Mouse (Mus musculus) midbrain, embryonic 14.5 days (tissue): ENCODE measurements around the gene Lamb3. TPM values are rescaled to one million over a fixed set of nuclear protein-coding genes. Genes with fewer than 3 reads are reported as not detected.

ENCODE experiments used
- ATAC-seq: fragments of 200-750 bp; cut with Nextera tagmentation; 2 replicates; pipeline ENCODE4 v1.8.0; 2017; ENCODE audit warnings: moderate number of reproducible peaks, moderate library complexity; ENCODE audit not compliant: low FRiP score, low TSS enrichment
- DNase-seq: peaks from one replicate; pipeline ENCODE4 v3.0.0-alpha.2; 2015
- H3K27ac ChIP-seq: fragments of 300-500 bp; sonication (generic); replicated peaks from 2 replicates; pipeline ENCODE4 v1.5.1; 2014; ENCODE audit warnings: mild to moderate bottlenecking, low read depth, low read length, moderate library complexity
- H3K27me3 ChIP-seq: fragments of 300-500 bp; sonication (generic); 2 replicates; pipeline ENCODE4 v1.6.1; 2014; ENCODE audit warnings: low read length, control low read depth, mixed read lengths; ENCODE audit not compliant: control insufficient read depth, insufficient read depth
- H3K36me3 ChIP-seq: fragments of 300-500 bp; sonication (generic); 2 replicates; pipeline ENCODE4 v1.6.1; 2014; ENCODE audit warnings: low read length, control low read depth; ENCODE audit not compliant: control insufficient read depth, insufficient read depth
- H3K4me1 ChIP-seq: fragments of 300-500 bp; sonication (generic); 2 replicates; pipeline ENCODE4 v1.6.1; 2014; ENCODE audit warnings: mild to moderate bottlenecking, antibody characterized with exemption, low read length, control low read depth; ENCODE audit not compliant: control insufficient read depth, insufficient read depth
- H3K4me2 ChIP-seq: fragments of 300-500 bp; sonication (generic); 2 replicates; pipeline ENCODE4 v1.6.1; 2014; ENCODE audit warnings: mild to moderate bottlenecking, low read length, moderate library complexity
- H3K4me3 ChIP-seq: fragments of 300-500 bp; sonication (generic); replicated peaks from 2 replicates; pipeline ENCODE4 v1.5.1; 2014; ENCODE audit warnings: low read depth, low read length
- H3K9ac ChIP-seq: fragments of 300-500 bp; sonication (generic); replicated peaks from 2 replicates; pipeline ENCODE4 v1.6.1; 2014; ENCODE audit warnings: mild to moderate bottlenecking, low read length, moderate library complexity
- H3K9me3 ChIP-seq: fragments of 300-500 bp; sonication (generic); 2 replicates; pipeline ENCODE4 v1.6.1; 2016; ENCODE audit warnings: low read length, control low read depth, mixed read lengths; ENCODE audit not compliant: control insufficient read depth
- WGBS: fragments of 180-500 bp; shearing (Covaris S2); extraction: QIAGEN DNeasy Blood & Tissue Kit; methylation state at CpG from one replicate; pipeline ENCODE4 v1.1.7; 2014; 5-methylcytosine and 5-hydroxymethylcytosine counted together
- polyA plus RNA-seq: library from polyadenylated mRNA; unstranded; fragments of >200 nt; fragmentation: Nextera tagmentation; extraction: Ambion mirVana; gene quantifications from 2 replicates; pipeline ENCODE4 v1.2.1, GENCODE M21; 2014

The Lamb3 gene
- polyA plus RNA-seq, 1 experiment from 2014 or later = 0.30 TPM

DNA sequence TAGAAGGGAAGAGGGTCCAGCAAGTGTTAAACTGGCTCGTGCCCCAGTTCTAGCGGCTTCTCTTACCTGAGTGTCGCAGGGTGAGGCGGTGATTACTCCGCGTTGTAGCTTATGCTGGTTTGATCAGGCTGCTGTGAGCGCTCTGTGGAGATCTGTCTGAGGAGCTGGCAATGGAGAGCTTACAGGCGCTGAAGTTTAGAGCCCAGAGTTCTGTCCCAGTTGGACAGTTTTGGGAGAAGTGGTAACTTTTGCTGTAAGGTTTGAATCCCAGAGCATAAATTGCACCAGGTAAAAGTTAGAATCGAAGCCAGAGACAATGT is 33.7 kb upstream of the Lamb3 start:
- H3K36me3 ChIP-seq = no peaks in the 10 kb centered on the region
- no peak for ATAC-seq

DNA sequence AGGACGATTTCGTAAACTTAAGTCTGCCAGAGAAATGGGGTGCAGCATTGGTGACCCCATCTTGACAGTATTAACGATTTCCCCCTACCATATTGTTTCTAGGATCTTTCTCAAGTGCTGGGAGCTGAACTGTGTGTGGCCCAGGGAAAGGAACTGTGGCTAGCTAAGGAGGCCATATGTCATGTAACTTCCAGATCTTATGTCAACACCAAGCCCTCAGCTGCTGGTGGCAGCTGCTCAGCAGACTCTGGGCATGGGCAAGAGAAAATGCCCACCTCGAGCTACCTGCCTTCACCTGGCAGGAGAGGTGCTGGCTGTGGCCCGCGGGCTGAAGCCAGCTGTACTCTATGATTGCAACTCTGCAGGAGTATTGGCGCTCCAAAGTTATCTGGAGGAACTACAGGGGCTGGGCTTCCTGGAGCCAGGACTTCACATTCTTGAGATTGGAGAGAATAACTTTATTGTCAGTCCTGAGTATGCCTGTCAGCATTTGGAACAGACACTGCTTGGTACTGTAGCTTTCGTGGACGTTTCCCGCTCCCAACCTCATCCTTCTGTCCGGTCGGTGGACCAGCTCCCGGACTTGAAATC is 33.3 kb upstream of the Lamb3 start:
- ATAC-seq = no peak
- H3K36me3 ChIP-seq = no peaks in the 10 kb centered on the region
- 93% methylated on average over 13 of the region's 13 CpGs for WGBS

More for the DNA sequence above, 33.7 kb upstream of the Lamb3 start:
- H3K4me1 ChIP-seq = peaks cover 28% of the 10 kb centered on the region
- H3K4me2 ChIP-seq = peak overlapping the region; percentile 82
- no peak for DNase-seq
- no peaks in the 10 kb centered on the region for H3K9me3 ChIP-seq
- peak overlapping the region; percentile 85 for H3K27ac ChIP-seq
- no peaks in the 10 kb centered on the region for H3K27me3 ChIP-seq
- H3K4me3 ChIP-seq = peak overlapping the region; percentile 54
- peak overlapping the region; percentile 66 for H3K9ac ChIP-seq
- WGBS = 22% methylated on average over 9 of the region's 9 CpGs

DNA sequence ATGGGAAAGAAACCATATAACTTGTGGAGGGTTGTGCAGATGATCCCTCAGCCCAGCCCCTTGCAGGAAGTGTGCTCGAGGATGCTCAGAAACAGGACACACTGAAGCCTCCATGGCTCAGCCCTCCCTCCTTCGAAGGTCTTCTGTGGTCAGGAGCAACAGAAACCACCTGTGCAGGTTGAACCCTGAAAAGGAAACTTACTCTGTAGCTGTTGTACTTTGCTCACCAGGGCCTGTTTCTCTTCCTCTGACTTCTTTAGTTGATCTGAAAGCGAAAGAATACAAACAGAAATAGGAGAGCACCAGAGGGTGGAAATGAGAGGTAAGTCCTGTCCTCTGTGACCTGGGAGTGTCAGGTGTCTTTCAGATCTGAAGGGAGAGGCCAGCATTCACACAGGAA is 26.4 kb upstream of the Lamb3 start:
- 92% methylated on average over 3 of the region's 3 CpGs for WGBS
- Histone ChIP-seq H3K36me3 (no peaks in the 10 kb centered on the region), H3K9me3 (no peaks in the 10 kb centered on the region), H3K27ac (no peak overlapping the region), H3K4me2 (no peak overlapping the region), H3K9ac (no peak overlapping the region), H3K4me3 (no peak overlapping the region), H3K27me3 (no peaks in the 10 kb centered on the region), H3K4me1 (no peaks in the 10 kb centered on the region)
- DNase-seq (no peak), ATAC-seq (no peak)

More for the DNA sequence above, 33.3 kb upstream of the Lamb3 start:
- no peaks in the 10 kb centered on the region for H3K27me3 ChIP-seq
- H3K9ac ChIP-seq = peak overlapping the region; percentile 66
- DNase-seq = no peak
- peak overlapping the region; percentile 54 for H3K4me3 ChIP-seq
- no peak overlapping the region for H3K27ac ChIP-seq
- H3K4me2 ChIP-seq = peak overlapping the region; percentile 82
- H3K4me1 ChIP-seq = peaks cover 28% of the 10 kb centered on the region
- H3K9me3 ChIP-seq = no peaks in the 10 kb centered on the region

DNA sequence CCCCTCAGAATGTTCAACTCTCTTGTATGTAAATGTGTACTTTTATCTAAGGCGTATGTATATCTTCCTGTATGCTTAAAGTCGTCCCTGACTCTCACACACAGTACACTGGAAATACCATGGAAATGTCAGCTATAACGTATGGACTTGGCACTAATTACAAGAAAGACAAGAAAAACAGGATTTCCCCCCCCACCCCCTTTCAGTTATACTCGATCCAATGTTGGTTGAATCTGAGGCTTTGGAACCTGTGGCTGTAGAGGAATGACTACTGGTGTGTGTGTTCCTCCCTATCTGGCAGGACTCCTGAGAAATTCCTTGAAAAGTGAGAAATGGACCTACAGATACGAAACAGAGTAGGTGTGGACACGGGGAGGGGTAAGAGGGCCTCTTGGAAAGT is 19.2 kb upstream of the Lamb3 start:
- Histone ChIP-seq H3K27ac (no peak overlapping the region), H3K4me2 (no peak overlapping the region), H3K9me3 (no peaks in the 10 kb centered on the region), H3K36me3 (no peaks in the 10 kb centered on the region), H3K9ac (no peak overlapping the region), H3K27me3 (no peaks in the 10 kb centered on the region), H3K4me1 (peaks cover 10% of the 10 kb centered on the region; the same call in 1 of the 2 replicates), H3K4me3 (no peak overlapping the region)
- no peak for DNase-seq
- ATAC-seq = no peak
- WGBS = 91% methylated on average over 6 of the region's 6 CpGs

DNA sequence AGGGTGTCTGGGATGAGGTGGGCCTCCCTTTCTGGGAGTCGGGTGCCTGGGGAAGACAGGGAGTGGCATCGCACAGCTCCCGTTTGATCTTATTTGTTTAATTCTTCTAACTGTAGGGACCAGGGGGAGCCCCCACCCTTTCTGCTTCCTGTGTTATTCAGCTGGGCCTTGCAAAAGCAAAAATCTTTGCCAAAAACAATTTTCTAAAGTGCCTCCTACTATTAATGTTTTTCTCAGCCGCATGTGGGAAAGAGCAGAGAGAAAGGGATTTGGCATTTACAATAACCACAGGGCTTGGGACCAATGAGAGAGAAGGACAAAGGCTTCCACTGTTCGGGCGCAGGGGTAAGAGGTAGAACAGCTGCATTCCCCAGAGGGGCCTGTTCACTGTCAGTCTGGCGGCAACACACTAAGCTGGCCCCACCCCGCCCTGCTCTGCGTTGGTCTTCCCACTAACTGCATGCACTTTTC is 18.3 kb upstream of the Lamb3 start:
- no peaks in the 10 kb centered on the region for H3K36me3 ChIP-seq
- WGBS = 27% methylated on average over 9 of the region's 9 CpGs

DNA sequence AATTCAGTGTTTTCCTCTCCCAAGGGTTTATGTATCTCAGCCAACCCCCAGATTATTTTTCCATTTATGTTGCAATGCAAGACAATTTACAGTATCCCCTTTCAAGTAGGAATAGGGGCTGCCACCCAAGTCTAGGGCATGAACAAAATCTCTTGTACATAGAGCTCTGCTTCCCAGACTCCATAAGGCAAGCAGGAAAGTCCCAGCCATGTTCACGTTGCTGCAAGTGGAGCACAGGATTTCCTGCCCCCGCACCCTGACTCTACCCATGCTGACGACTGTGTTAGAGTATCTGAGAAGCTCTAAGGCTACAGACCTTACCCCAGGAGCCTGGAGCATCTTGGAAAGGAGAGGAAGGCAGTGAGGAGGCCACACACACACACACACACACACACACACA is 17.7 kb upstream of the Lamb3 start:
- Histone ChIP-seq H3K27me3 (no peaks in the 10 kb centered on the region), H3K27ac (0 out of 2 replicates have a peak overlapping the region, but pooled peaks have one; percentile 13), H3K4me1 (peaks cover 10% of the 10 kb centered on the region; the same call in 1 of the 2 replicates), H3K4me3 (no peak overlapping the region), H3K36me3 (no peaks in the 10 kb centered on the region), H3K9me3 (no peaks in the 10 kb centered on the region), H3K9ac (no peak overlapping the region), H3K4me2 (no peak overlapping the region)
- no peak for ATAC-seq
- WGBS = 67% methylated on average over 3 of the region's 3 CpGs
- DNase-seq = no peak

More for the DNA sequence above, 18.3 kb upstream of the Lamb3 start:
- 0 out of 2 replicates have a peak overlapping the region, but pooled peaks have one; percentile 37 for H3K27ac ChIP-seq
- H3K4me2 ChIP-seq = no peak overlapping the region
- H3K27me3 ChIP-seq = no peaks in the 10 kb centered on the region
- DNase-seq (peak; percentile 74), ATAC-seq (peak; percentile 77; the same call in 1 of the 2 replicates)
- H3K4me1 ChIP-seq = peaks cover 10% of the 10 kb centered on the region; the same call in 1 of the 2 replicates
- H3K9ac ChIP-seq = no peak overlapping the region
- no peaks in the 10 kb centered on the region for H3K9me3 ChIP-seq
- no peak overlapping the region for H3K4me3 ChIP-seq

DNA sequence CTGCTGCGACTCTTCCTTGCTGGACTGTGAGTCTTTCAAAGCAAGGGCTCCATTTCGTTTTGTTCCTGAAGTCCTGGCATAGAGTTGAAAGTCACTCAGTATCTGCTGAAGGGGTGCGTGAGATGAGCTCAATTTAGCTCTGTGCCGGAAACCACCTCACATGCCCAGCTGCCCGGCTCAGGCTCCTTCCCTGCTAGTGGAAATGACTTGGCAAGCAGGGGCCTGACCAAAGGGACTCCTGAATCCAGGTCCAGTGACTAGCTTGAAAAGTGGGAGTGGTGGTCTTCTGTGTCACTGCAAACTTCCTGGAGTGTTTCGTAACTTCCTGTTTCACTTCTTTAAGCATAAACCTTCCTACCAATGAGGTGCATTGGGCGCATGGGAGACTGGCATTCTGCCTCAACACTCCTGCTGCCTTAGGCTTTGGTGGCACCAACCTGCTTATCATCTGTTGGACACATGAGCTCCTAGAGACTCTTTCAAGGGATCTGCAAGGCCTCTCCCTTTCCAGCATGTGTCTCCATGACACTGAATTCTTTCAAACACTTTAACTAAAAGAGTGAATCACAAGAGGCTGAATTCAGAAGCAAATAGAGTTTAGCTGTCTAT is 15.7 kb upstream of the Lamb3 start:
- ATAC-seq = no peak
- 88% methylated on average over 7 of the region's 7 CpGs for WGBS

DNA sequence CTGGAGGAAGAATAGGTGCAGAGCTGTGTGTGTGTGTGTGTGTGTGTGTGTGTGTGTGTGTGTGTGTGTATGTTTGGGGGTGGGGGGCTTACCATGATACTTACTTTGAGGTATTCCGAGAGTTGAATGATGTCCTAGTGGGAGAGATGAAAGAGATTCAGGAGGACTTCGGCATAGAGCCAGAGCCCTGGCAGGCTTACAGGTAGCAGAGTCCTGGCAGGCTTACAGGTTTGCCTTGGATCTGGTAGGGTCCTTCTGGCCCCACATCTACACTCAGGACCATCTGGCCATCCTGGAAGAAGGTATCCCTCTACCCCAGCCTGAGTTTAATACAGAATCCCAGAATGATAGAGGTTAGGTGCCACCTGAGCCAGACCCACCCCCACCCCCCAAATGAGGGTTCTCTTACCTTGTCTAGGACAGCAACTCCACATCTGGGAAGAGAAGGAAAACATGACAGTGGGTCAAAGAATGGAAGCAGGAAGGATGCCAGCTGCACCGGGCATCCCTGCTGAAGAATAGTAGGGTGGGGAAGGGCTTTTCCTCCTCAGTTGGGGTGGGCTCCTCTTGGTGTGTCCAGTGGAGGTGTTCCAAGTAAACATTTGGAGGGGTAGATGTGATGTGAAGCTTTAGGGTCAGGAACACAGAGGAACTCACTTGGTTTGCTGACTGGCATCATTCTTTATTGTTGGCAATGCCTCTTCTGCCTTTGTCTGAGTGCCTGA is 12.9 kb upstream of the Lamb3 start:
- H3K4me3 ChIP-seq = no peak overlapping the region
- H3K27ac ChIP-seq = no peak overlapping the region
- DNase-seq (no peak), ATAC-seq (no peak)
- H3K9me3 ChIP-seq = no peaks in the 10 kb centered on the region
- 78% methylated on average over 3 of the region's 3 CpGs for WGBS
- peaks cover 2% of the 10 kb centered on the region; the same call in 1 of the 2 replicates for H3K4me1 ChIP-seq
- no peaks in the 10 kb centered on the region for H3K36me3 ChIP-seq
- no peaks in the 10 kb centered on the region for H3K27me3 ChIP-seq
- no peak overlapping the region for H3K9ac ChIP-seq
- H3K4me2 ChIP-seq = no peak overlapping the region

More for the DNA sequence above, 15.7 kb upstream of the Lamb3 start:
- H3K27ac ChIP-seq = no peak overlapping the region
- H3K9me3 ChIP-seq = no peaks in the 10 kb centered on the region
- H3K4me2 ChIP-seq = no peak overlapping the region
- H3K9ac ChIP-seq = no peak overlapping the region
- H3K4me3 ChIP-seq = no peak overlapping the region
- no peaks in the 10 kb centered on the region for H3K27me3 ChIP-seq
- no peak for DNase-seq
- no peaks in the 10 kb centered on the region for H3K36me3 ChIP-seq
- peaks cover 10% of the 10 kb centered on the region; the same call in 1 of the 2 replicates for H3K4me1 ChIP-seq
